Mouse (Mus musculus) heart, postnatal 0 days (tissue): Measurements from ENCODE around the gene Dcx.

Source experiments
- CTCF ChIP-seq: IDR thresholded peaks from 2 replicates; pipeline ENCODE4 v1.5.1; 2016; ENCODE audit warnings: antibody characterized with exemption, control low read depth, low read depth
- EP300 ChIP-seq: IDR thresholded peaks from 2 replicates; pipeline ENCODE4 v1.6.1; 2016; ENCODE audit warnings: antibody characterized with exemption, low read depth

DNA sequence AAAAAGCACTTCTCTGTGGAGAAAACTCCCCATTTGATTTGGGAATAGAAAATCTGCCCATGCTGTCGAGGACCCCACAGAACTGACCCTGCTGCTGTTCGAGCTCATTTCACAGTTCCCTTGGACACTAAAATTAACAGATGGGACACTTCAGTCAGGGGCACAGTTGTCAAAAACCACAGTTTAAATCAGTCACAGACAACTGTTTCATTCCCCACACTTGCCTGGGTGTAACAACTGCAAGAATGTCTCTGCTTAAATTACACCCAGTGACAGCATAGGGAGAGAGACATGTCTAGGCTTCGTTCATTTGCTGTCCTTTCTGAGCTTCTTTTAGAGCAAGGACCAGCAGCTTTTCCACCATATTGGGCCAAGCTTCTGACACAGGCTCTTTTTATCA lies 86.5 kb downstream of the Dcx start:
- TF ChIP-seq EP300 (no peak), CTCF (no peak)
